Mouse (Mus musculus) ES-E14 (cell line): ENCODE results near the gene Hormad2. TPM values are rescaled to one million over a fixed set of nuclear protein-coding genes. Genes with fewer than 3 reads are reported as not detected.

Experiments
- DNase-seq: peaks from one replicate; pipeline ENCODE4 v3.0.0-alpha.2; 2013; ENCODE audit warnings: low read depth, low spot score
- H3K27ac ChIP-seq: 2 replicates; pipeline ENCODE4 v1.5.1; 2012; ENCODE audit warnings: low read depth, mild to moderate bottlenecking, low read length, moderate library complexity, mixed read lengths; ENCODE audit not compliant: poor library complexity, insufficient read depth, severe bottlenecking
- H3K36me3 ChIP-seq: 2 replicates; pipeline ENCODE4 v1.6.1; 2012; ENCODE audit warnings: mild to moderate bottlenecking, low read length, moderate library complexity, mixed read lengths; ENCODE audit not compliant: control insufficient read depth, poor library complexity, insufficient read depth, severe bottlenecking
- H3K4me1 ChIP-seq, 2 experiments: fragments of 150-350 bp in 1 of 2; sonication (generic) in 1 of 2; 2 replicates each; pipeline ENCODE4 v1.6.1; 2012; ENCODE audit warnings: low read length in 2 of 2, mild to moderate bottlenecking in 1 of 2, mixed read lengths in 1 of 2; ENCODE audit not compliant: control insufficient read depth in 2 of 2, insufficient read depth in 2 of 2, poor library complexity in 1 of 2
- H3K4me3 ChIP-seq, 2 experiments: fragments of 150-350 bp in 1 of 2; sonication (generic) in 1 of 2; 2 replicates each; pipeline ENCODE4 v1.5.1; 2012; ENCODE audit warnings: low read length in 2 of 2, low read depth in 1 of 2, mild to moderate bottlenecking in 1 of 2, mixed read lengths in 1 of 2; ENCODE audit not compliant: insufficient read depth in 1 of 2, poor library complexity in 1 of 2, severe bottlenecking in 1 of 2
- H3K9ac ChIP-seq: 2 replicates; pipeline ENCODE4 v1.6.1; 2012; ENCODE audit warnings: low read depth, mild to moderate bottlenecking, low read length, mixed read lengths; ENCODE audit not compliant: poor library complexity, insufficient read depth, severe bottlenecking
- H3K9me3 ChIP-seq: fragments of 150-350 bp; sonication (generic); 2 replicates; pipeline ENCODE4 v1.6.1; 2012; ENCODE audit warnings: low read depth, mild to moderate bottlenecking, low read length; ENCODE audit not compliant: control insufficient read depth, insufficient read depth
- CHD2 ChIP-seq: IDR thresholded peaks from 2 replicates; pipeline ENCODE4 v1.6.1; 2014; ENCODE audit warnings: mild to moderate bottlenecking, low read depth, low read length, inconsistent platforms
- HCFC1 ChIP-seq: IDR thresholded peaks from 2 replicates; pipeline ENCODE4 v1.6.1; 2012; ENCODE audit warnings: low read length, inconsistent platforms, borderline replicate concordance; ENCODE audit not compliant: insufficient read depth
- MAFK ChIP-seq: IDR thresholded peaks from 2 replicates; pipeline ENCODE4 v1.6.1; 2014; ENCODE audit warnings: mild to moderate bottlenecking, low read depth, low read length, inconsistent platforms; ENCODE audit not compliant: insufficient read depth
- ZC3H11A ChIP-seq: IDR thresholded peaks from 2 replicates; pipeline ENCODE4 v1.6.1; 2012; ENCODE audit warnings: low read depth, mild to moderate bottlenecking, inconsistent platforms, low read length, borderline replicate concordance
- ZNF384 ChIP-seq: IDR thresholded peaks from 2 replicates; pipeline ENCODE4 v1.6.1; 2012; ENCODE audit warnings: low read depth, low read length, inconsistent platforms
- in situ Hi-C, 2 experiments: fragments of 600-800 bp; cut with MboI; formaldehyde crosslinking; loops; one replicate each; pipeline ENCODE4 v1.15.1; 2025; ENCODE audit warnings: low sequenced_read_pairs in 2 of 2, inconsistent platforms in 1 of 2; ENCODE audit not compliant: unreplicated experiment in 2 of 2
- total RNA-seq: library from RNA; depleted of rRNA; stranded (reverse); fragments of 300-350 nt; gene quantifications from 2 replicates; pipeline ENCODE4 v1.2.3, GENCODE M21; 2012

Hormad2 gene
- total RNA-seq, 1 experiment, result 11.6 TPM

GRCm38 (mm10) chr11:4335810-4336692, 104.9 kb downstream of the Hormad2 start:
- Histone ChIP-seq H3K9me3 (no peaks in the 10 kb centered on the region), H3K9ac (no peak overlapping the region), H3K27ac (no peak overlapping the region), H3K4me3 (no peak overlapping the region), H3K4me1 (no peaks in the 10 kb centered on the region), H3K36me3 (no peaks in the 10 kb centered on the region; the same call in 1 of the 2 replicates)
- no peak for TF ChIP-seq ZC3H11A
- no peak for TF ChIP-seq HCFC1
- no peak for TF ChIP-seq ZNF384
- TF ChIP-seq MAFK, result no peak
- no peak for TF ChIP-seq CHD2
- in situ Hi-C loops, result no loop called here
- DNase-seq, result no peak

DNA sequence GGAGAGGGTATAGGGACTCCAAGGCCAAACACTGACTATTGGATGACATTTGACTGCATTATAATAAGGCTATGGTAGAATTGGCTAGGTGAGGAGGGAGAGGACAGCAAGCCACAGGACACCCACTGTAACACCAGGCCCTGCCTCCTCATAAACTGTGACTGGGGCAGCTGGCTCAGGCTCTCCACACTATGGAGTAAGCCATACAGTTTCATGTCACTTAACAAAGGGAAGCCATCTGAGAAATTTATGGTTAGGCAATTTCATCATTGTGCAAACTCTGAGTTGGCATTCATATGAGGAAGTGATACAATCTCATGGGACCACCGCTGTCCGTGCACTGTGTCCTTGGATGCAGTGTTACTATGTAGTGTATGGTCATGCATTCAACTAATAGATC, 107.9 kb downstream of the Hormad2 start:
- Histone ChIP-seq H3K4me3 (no peak overlapping the region), H3K9me3 (no peaks in the 10 kb centered on the region), H3K27ac (no peak overlapping the region), H3K4me1 (no peaks in the 10 kb centered on the region), H3K36me3 (no peaks in the 10 kb centered on the region), H3K9ac (no peak overlapping the region)
- TF ChIP-seq HCFC1 (no peak), CHD2 (no peak)
- in situ Hi-C loops, result no loop called here
- DNase-seq, result no peak

DNA sequence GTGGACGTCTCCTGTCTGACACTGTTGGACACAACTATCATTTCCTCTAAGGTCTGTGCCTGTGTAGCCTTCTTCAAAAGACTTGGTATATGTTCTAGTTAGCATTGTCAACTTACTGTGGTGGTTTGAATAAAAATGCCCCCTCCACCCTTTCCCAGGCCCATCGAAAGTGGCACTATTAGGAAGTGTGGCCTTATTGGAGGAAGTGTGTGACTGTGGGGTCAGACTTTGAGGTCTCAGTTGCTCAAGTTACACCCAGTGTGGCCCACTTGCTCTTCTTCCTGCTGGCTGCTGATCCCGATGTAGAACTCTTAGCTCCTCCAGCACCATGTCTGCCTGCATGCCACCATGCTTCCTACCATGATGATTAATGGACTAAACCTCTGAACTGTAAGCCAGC, 112.7 kb downstream of the Hormad2 start:
- no peak for TF ChIP-seq ZNF384
- no peak for TF ChIP-seq ZC3H11A
- no peak for TF ChIP-seq MAFK
- TF ChIP-seq HCFC1, result no peak
- TF ChIP-seq CHD2, result no peak
- no peak overlapping the region for H3K9ac ChIP-seq
- peaks cover 0 to 3% of the 10 kb centered on the region in 2 experiments; a peak in 1 of 4 replicates for H3K4me1 ChIP-seq
- no peak overlapping the region for H3K27ac ChIP-seq
- H3K4me3 ChIP-seq, result no peak overlapping the region
- in situ Hi-C loops, result no loop called here
- no peaks in the 10 kb centered on the region for H3K36me3 ChIP-seq
- DNase-seq, result no peak
- no peaks in the 10 kb centered on the region for H3K9me3 ChIP-seq

- in situ Hi-C loops, result no loop called here
- no peak for TF ChIP-seq MAFK
- no peak for TF ChIP-seq ZNF384
- no peak for TF ChIP-seq ZC3H11A
- no peak for DNase-seq
- Histone ChIP-seq H3K9ac (0 out of 2 replicates have a peak overlapping the region, but pooled peaks have one; percentile 7), H3K4me3 (no peak overlapping the region), H3K27ac (no peak overlapping the region), H3K4me1 (peaks cover 3 to 7% of the 10 kb centered on the region in 2 experiments; a peak in 1 of 4 replicates), H3K36me3 (no peaks in the 10 kb centered on the region), H3K9me3 (no peaks in the 10 kb centered on the region)
Observed at GRCm38 (mm10) chr11:4323481-4323880, 117.4 kb downstream of the Hormad2 start.
